Mouse (Mus musculus) thymus, postnatal 4 days (tissue): ENCODE data around the gene Gm10220.
"Not testable (repeated sequence)": the region's sequence is repeated elsewhere in the genome, so short reads cannot be mapped to it uniquely, and the experiment has no call there.

Experiments used
- DNase-seq: peaks from one replicate; pipeline ENCODE4 v3.0.0; 2021

The Gm10220 gene

GRCm38 (mm10) chr5:26121321-26121720 is at the start of gene Gm10220:
Gene Gm10220, minus strand, starts transcription at chr5:26121421.
- not testable (repeated sequence) for DNase-seq

GRCm38 (mm10) chr5:26169855-26170254 is 48.6 kb upstream of the Gm10220 start:
- no peak for DNase-seq

- no peak for DNase-seq
These were observed 44.6 kb upstream of the Gm10220 start for GRCm38 (mm10) chr5:26165791-26166165.

- no peak for DNase-seq
These were observed 44.0 kb upstream of the Gm10220 start for GRCm38 (mm10) chr5:26165036-26165790.

DNA sequence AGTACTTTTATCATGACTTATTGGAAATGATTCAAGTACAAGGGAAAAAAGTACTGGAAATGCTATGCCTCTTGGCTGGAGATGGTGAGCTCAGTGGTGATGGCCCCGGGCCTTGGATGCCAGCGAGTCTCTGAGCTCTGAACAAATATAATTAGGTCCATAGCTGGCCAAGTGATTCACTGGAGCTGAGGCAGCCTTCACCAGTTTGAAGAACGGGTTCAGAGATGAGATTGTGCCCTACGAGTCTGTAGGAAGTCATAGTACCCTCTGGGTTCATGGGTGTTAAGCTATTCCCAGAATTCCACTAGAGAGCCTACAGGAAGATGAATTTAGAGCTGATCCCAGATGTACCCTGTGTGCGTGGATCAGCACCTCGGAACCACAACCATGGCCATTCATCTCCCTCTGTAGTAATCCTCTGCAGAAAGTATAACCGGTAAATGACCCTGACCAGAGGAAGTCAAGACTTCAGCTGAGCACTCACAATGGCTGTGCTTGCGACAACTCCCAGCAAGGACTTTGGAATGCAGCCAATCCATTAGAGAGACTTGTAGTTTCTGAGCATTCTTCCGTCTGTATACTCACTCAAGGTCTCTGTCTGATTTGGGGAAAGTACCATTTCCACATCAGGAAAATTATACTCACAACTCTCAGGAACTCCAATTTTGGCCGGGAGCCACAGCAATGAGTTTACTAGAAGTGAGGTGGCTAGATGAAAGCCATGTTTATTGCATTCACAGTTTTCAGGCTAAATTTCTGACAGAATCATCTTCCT is 36.4 kb upstream of the Gm10220 start:
- DNase-seq = no peak

DNA sequence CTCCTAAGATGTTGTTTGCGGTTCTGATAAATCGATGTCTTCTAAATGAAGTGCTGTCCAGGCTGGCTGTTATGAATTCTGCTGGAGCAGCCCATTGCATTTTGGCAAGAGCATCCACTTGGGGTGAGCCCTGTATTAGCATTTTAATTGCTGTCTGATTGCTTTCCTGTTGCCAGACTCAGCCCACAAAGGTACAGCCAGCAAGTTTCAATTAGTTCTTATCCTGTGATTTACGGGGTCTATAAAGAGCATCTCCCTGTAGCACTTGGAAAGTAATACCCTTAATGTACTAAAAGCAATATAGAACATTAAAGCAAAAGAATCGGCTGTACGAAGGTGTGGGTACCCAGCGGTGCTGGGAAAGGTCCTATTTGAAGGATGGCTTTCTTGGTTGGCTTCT is 21.7 kb upstream of the Gm10220 start:
- no peak for DNase-seq

GRCm38 (mm10) chr5:26105262-26105661 is 16.0 kb downstream of the Gm10220 start, which contains the start of gene 5031410I06Rik:
Gene 5031410I06Rik, minus strand, starts transcription at chr5:26105362.
- not testable (repeated sequence) for DNase-seq

- not testable (repeated sequence) for DNase-seq
These were observed 32.0 kb downstream of the Gm10220 start, which contains the start of gene Gm10471 for GRCm38 (mm10) chr5:26089191-26089590. Gene Gm10471, minus strand, starts transcription at chr5:26089291.

DNA sequence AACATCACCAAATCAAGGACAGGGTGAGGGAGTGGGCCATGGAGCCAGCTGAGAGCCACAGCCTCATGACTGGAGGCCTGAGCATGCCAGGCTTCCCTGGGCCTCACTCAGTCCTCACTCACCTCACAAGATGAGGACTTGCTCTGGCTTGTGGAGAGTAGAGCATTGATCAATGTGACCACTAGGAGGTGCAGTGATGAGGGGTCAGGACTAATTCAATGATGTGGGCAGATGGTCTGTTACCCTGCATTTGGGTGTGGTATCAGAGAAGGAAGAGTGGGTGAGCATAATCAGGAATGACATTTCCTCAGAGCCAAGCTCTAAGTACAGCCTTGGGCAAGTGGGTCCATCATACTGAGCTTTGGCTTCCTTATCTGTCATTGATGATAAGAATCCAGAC is 42.2 kb downstream of the Gm10220 start:
- peak; percentile 3 for DNase-seq

DNA sequence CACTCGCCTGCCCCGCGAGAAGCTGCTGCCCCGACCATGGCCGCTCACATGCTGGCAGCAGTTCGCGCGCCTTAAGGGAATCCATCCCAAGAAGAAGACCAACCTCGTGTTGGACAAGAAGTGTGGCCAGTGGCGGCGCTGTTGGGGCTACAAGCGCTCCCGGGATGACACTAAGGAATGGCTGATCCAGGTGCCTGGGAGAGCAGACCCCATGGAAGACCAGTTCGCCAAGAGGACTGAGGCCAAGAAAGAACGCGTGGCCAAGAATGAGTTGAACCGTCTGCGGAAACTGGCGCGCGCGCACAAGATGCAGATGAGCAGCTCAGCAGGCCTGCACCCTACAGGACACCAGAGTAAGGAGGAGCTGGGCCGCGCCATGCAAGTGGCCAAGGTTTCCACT is 50.5 kb downstream of the Gm10220 start:
- peak; percentile 4 for DNase-seq
